Mouse (Mus musculus) embryonic facial prominence, embryonic 14.5 days (tissue): ENCODE measurements around the gene Gpr146. TPM values are rescaled to one million over a fixed set of nuclear protein-coding genes. Genes with fewer than 3 reads are reported as not detected.

Experiments
- ATAC-seq: fragments of 200-750 bp; cut with Nextera tagmentation; 2 replicates; pipeline ENCODE4 v1.8.0; 2017; ENCODE audit warnings: low read depth, moderate number of reproducible peaks, moderate TSS enrichment
- DNase-seq: peaks from one replicate; pipeline ENCODE4 v3.0.0-alpha.2; 2015; ENCODE audit warnings: low spot score
- H3K27ac ChIP-seq: fragments of 300-500 bp; sonication (generic); replicated peaks from 2 replicates; pipeline ENCODE4 v1.5.1; 2014; ENCODE audit warnings: low read depth, mild to moderate bottlenecking, low read length, moderate library complexity
- H3K27me3 ChIP-seq: fragments of 300-500 bp; sonication (generic); replicated peaks from 2 replicates; pipeline ENCODE4 v1.6.1; 2014; ENCODE audit warnings: low read length; ENCODE audit not compliant: control insufficient read depth, insufficient read depth
- H3K36me3 ChIP-seq: fragments of 300-500 bp; sonication (generic); 2 replicates; pipeline ENCODE4 v1.6.1; 2014; ENCODE audit warnings: low read length, mixed read lengths; ENCODE audit not compliant: control insufficient read depth, insufficient read depth
- H3K4me1 ChIP-seq: fragments of 300-500 bp; sonication (generic); 2 replicates; pipeline ENCODE4 v1.6.1; 2014; ENCODE audit warnings: antibody characterized with exemption, low read length; ENCODE audit not compliant: control insufficient read depth, insufficient read depth
- H3K4me2 ChIP-seq: fragments of 300-500 bp; sonication (generic); 2 replicates; pipeline ENCODE4 v1.6.1; 2014; ENCODE audit warnings: low read depth, mild to moderate bottlenecking, low read length, moderate library complexity, mixed read lengths
- H3K4me3 ChIP-seq: fragments of 300-500 bp; sonication (generic); 2 replicates; pipeline ENCODE4 v1.5.1; 2014; ENCODE audit warnings: low read depth, mild to moderate bottlenecking, low read length
- H3K9ac ChIP-seq: fragments of 300-500 bp; sonication (generic); 2 replicates; pipeline ENCODE4 v1.6.1; 2014; ENCODE audit warnings: low read depth, mild to moderate bottlenecking, low read length, moderate library complexity, mixed read lengths
- H3K9me3 ChIP-seq: fragments of 300-500 bp; sonication (generic); 2 replicates; pipeline ENCODE4 v1.6.1; 2016; ENCODE audit warnings: low read length; ENCODE audit not compliant: control insufficient read depth
- WGBS: fragments of 180-500 bp; shearing (Covaris S2); extraction: QIAGEN DNeasy Blood & Tissue Kit; methylation state at CpG from one replicate; pipeline ENCODE4 v1.1.7; 2014; 5-methylcytosine and 5-hydroxymethylcytosine counted together
- polyA plus RNA-seq: library from polyadenylated mRNA; unstranded; fragments of >200 nt; fragmentation: Nextera tagmentation; extraction: Ambion mirVana; gene quantifications from 2 replicates; pipeline ENCODE4 v1.2.1, GENCODE M21; 2014

Gpr146 gene
- polyA plus RNA-seq, 1 experiment from 2014 or later: 2.8 TPM

DNA sequence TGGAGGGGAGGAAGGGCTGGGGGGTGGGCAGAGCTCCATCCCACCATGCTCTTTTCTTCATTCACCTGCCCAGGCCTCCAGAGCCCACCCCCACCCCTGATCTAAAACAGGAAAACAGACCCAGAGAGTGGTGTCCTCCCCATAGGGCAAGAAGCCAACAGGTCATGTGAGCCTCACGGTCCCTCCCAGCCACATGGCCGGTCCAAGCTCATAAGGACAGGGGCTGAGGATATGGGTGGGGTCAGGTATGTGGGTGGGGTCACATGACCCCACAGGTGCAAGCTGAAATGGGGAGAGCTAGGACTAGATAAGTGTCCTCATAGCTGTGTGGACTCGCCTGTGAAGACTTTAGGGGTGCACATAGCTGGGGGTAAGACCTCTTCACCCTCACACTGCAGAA is 39.1 kb upstream of the Gpr146 start:
- H3K27me3 ChIP-seq: no peaks in the 10 kb centered on the region
- no peak overlapping the region for H3K4me3 ChIP-seq
- DNase-seq: no peak
- H3K4me2 ChIP-seq: no peak overlapping the region
- no peak overlapping the region for H3K9ac ChIP-seq
- ATAC-seq: no peak
- H3K4me1 ChIP-seq: no peaks in the 10 kb centered on the region
- no peak overlapping the region for H3K27ac ChIP-seq
- H3K36me3 ChIP-seq: peaks cover 68% of the 10 kb centered on the region
- WGBS: 88% methylated on average over 3 of the region's 3 CpGs
- no peaks in the 10 kb centered on the region for H3K9me3 ChIP-seq

DNA sequence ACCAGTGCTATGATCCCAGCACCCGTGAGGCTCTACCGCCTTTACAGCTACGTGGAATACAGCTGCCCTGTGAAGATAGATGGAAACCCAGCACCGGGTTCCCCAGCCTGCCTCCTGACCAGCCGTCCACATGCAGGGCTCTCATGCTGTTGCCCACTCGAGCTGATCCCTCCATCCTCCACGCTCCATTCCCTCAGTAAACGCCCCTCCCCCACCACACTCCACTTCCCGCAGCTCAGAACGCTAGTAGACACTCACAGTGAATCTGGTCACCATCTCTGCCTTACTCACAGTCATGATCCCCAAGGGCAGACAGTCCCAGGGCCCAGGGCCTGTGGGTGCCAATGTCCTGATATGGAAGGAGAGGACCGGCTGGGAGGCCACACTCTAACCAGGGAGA is 38.6 kb upstream of the Gpr146 start:
- DNase-seq (no peak), ATAC-seq (no peak)
- H3K4me2 ChIP-seq: no peak overlapping the region
- H3K9ac ChIP-seq: no peak overlapping the region
- no peaks in the 10 kb centered on the region for H3K27me3 ChIP-seq
- no peak overlapping the region for H3K27ac ChIP-seq
- peaks cover 4% of the 10 kb centered on the region for H3K4me1 ChIP-seq
- H3K4me3 ChIP-seq: no peak overlapping the region
- no peaks in the 10 kb centered on the region for H3K9me3 ChIP-seq
- WGBS: 73% methylated on average over 11 of the region's 11 CpGs
- peaks cover 68% of the 10 kb centered on the region for H3K36me3 ChIP-seq

DNA sequence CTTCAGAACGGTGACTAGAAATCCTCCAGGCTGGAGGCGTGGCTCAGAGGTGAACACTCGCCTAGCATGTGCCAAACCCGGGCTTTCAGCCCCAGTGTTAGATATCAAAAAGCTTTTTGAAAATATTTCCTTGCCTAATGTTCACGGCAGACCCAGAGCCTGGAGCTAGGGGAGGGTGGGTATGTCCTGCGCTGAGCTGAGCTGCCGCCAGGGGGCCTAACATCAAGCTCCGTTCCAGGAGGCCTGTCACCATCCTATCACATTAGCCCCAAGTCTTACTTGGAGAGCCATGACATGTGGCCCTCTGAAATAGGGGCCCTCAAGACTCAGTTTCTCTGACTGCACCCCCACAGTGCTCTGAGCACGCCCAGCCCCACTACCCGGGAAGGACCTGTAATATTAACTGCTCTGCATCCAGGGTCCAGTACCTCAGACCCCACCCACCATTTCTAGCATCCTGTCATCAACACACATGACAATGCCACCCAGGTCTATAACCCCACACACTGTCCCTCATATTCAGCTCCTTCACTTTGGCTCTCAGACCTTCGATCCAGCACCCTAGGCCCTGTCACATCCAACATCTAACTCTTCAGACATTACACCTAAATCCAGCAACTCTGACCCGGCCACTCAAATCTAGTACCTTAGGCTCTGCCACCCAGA is 33.3 kb upstream of the Gpr146 start:
- peak; percentile 85 for DNase-seq
- peaks cover 38% of the 10 kb centered on the region for H3K36me3 ChIP-seq
- peak overlapping the region; percentile 77 for H3K27ac ChIP-seq
- no peaks in the 10 kb centered on the region for H3K27me3 ChIP-seq
- ATAC-seq: peak; percentile 81
- H3K9me3 ChIP-seq: no peaks in the 10 kb centered on the region
- H3K9ac ChIP-seq: peak overlapping the region; percentile 91
- peak overlapping the region; percentile 94 for H3K4me2 ChIP-seq
- peak overlapping the region; percentile 90 for H3K4me3 ChIP-seq
- peaks cover 9% of the 10 kb centered on the region for H3K4me1 ChIP-seq
- 5% methylated on average over 12 of the region's 12 CpGs for WGBS

DNA sequence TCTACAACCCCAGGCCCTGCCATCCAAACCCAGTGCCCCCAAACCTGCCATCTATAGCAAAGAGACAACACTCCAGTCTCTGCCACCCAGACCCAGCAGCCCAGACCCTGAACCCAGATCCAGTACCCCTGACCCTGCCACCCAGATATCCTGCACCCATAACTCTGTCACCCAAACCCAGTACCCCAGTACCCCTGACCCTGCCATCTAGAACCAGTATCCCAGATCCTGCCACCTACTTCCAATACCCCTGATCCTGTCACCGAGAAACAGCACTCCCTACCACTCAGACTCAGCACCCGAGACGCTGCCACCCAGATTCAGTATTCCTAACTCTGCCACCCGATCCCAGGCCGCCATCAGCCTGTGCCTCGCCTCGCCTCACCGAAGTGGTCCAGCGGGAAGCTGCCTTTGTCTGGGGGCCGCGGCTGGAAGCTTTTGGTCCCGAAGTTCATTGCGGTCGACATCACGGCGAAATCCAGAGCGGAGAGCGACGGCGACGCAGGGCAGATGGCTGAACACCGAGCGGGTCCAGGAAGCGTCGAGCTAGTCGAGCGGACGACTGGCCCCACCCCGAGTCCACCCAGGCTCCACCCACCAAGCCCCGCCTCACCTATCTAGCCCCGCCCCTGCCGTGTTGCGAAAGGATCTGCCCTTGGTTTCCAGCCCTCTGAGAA is 32.7 kb upstream of the Gpr146 start:
- peak overlapping the region; percentile 77 for H3K27ac ChIP-seq
- H3K4me2 ChIP-seq: peak overlapping the region; percentile 94
- peaks cover 9% of the 10 kb centered on the region for H3K4me1 ChIP-seq
- peak; percentile 96 for DNase-seq
- ATAC-seq: peak; percentile 93
- peaks cover 32% of the 10 kb centered on the region for H3K36me3 ChIP-seq
- 0% methylated on average over 33 of the region's 33 CpGs for WGBS
- H3K27me3 ChIP-seq: no peaks in the 10 kb centered on the region
- peak overlapping the region; percentile 91 for H3K9ac ChIP-seq
- no peaks in the 10 kb centered on the region for H3K9me3 ChIP-seq
- H3K4me3 ChIP-seq: peak overlapping the region; percentile 90

DNA sequence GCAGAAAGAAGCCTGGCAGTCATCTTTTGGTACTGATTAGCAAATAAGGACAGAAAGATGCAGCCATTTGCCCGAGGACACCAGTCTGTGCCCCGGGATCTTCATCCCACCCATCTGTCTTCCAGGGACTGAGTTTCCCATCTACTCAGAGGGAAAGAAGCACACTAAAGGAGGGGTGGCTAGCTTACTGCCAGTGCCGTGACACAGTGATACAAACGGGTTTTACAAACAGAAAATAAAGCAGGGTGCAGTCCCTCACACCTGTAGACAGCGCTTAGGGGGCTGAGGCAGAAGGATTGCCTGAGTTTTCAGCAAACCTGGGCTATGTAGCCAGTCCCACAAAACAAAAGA is 32.2 kb upstream of the Gpr146 start:
- H3K9ac ChIP-seq: peak overlapping the region; percentile 41; the same call in 1 of the 2 replicates
- peak; percentile 10 for ATAC-seq
- H3K27me3 ChIP-seq: no peaks in the 10 kb centered on the region

DNA sequence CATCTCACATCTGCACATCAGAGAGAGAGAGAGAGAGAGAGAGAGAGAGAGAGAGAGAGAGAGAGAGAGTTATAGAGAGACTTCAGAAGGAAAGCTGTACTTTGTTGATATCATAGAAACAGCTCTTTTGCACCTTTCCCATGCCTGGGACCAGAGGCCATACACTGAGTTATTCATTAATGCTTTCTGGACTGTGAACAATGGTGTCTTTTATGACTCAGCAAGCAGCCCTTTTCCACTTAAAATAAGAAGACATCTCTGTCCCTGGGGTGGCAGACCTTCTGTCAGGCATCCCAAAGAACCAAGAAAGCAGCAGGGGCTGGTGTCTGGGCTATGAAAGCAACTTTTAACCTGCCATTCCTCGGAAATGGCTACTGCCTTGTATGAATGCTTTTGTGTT is 30.3 kb upstream of the Gpr146 start:
- no peak overlapping the region for H3K27ac ChIP-seq

More for the DNA sequence above, 32.2 kb upstream of the Gpr146 start:
- 12% methylated on average over 5 of the region's 5 CpGs for WGBS
- Histone ChIP-seq H3K9me3 (no peaks in the 10 kb centered on the region), H3K4me3 (peak overlapping the region; percentile 90), H3K36me3 (peaks cover 26% of the 10 kb centered on the region), H3K4me2 (peak overlapping the region; percentile 94), H3K4me1 (peaks cover 9% of the 10 kb centered on the region), H3K27ac (peak overlapping the region; percentile 77; the same call in 1 of the 2 replicates)
- no peak for DNase-seq

DNA sequence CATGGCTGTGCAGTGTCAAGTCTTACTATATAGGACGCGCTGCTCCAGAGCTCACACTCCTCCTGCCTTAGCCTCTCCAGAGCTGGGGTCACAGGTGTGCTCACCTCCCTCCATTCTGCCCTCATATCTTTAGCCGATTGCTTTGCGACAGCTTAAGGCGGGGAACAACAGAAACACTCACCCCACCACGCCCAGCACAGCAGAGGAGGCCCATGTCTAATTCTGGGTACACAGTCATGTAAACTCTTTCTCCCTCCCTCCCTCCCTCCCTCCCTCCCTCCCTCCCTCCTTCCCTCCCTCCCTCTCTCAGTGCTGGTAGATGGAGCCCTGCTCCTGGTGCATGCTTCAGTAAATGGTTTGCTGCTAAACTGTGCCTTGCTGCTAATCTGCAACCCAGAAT is 27.8 kb upstream of the Gpr146 start:
- H3K27me3 ChIP-seq: no peaks in the 10 kb centered on the region
- ATAC-seq (no peak), DNase-seq (no peak)
- H3K4me2 ChIP-seq: no peak overlapping the region
- no peaks in the 10 kb centered on the region for H3K36me3 ChIP-seq
- H3K4me3 ChIP-seq: no peak overlapping the region
- no peak overlapping the region for H3K9ac ChIP-seq
- 72% methylated on average over 6 of the region's 6 CpGs for WGBS
- H3K4me1 ChIP-seq: peaks cover 8% of the 10 kb centered on the region; the same call in 1 of the 2 replicates
- no peaks in the 10 kb centered on the region for H3K9me3 ChIP-seq
- peak overlapping the region; percentile 39; the same call in 1 of the 2 replicates for H3K27ac ChIP-seq

More for the DNA sequence above, 30.3 kb upstream of the Gpr146 start:
- Histone ChIP-seq H3K9me3 (no peaks in the 10 kb centered on the region), H3K36me3 (peaks cover 8% of the 10 kb centered on the region), H3K27me3 (no peaks in the 10 kb centered on the region), H3K4me2 (no peak overlapping the region), H3K9ac (no peak overlapping the region), H3K4me3 (no peak overlapping the region), H3K4me1 (peaks cover 17% of the 10 kb centered on the region)
- 47% methylated on average over 1 of the region's 1 CpGs for WGBS
- DNase-seq (no peak), ATAC-seq (no peak)

DNA sequence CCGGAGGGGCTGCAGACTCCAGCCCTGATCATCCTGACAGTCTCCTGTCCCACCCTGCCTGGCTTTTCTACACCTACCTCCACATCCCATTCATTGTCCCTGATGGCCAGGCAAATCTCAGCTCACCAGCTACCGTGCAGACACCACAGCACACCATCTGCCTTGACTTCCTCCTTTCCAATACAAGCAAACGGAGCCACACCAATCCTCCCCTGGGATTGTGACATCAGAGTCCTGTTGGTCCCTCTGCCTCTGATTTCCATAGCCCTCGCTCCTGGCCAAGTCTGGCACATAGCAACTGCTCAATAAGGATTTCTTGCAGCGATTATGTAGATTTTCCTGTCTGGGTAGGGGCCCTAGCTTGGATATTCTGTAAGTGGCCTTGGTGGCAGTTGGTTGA is 26.4 kb upstream of the Gpr146 start, which contains the start of gene Cox19:
TSS of gene Cox19 (minus strand) at position 285 of the 400 bp plus-strand sequence.
- ATAC-seq: no peak; the same call in 1 of the 2 replicates
- peak within 1 kb of the TSS; percentile 35; the same call in 1 of the 2 replicates for H3K9ac ChIP-seq
- peak within 1 kb of the TSS; percentile 78 for H3K27ac ChIP-seq

More for the DNA sequence above, 26.4 kb upstream of the Gpr146 start, which contains the start of gene Cox19:
- DNase-seq: peak; percentile 64
- Histone ChIP-seq H3K9me3 (no peaks in the 10 kb centered on the region), H3K27me3 (no peaks in the 10 kb centered on the region), H3K4me1 (peaks cover 8% of the 10 kb centered on the region; the same call in 1 of the 2 replicates), H3K4me2 (peak within 1 kb of the TSS; percentile 38), H3K36me3 (no peaks in the 10 kb centered on the region), H3K4me3 (no peak within 1 kb of the TSS)
- whole genome bisulfite sequencing: 51% methylated on average over 5 of the region's 5 CpGs
